Mouse (Mus musculus) adrenal gland, postnatal 14 days (tissue): ENCODE measurements around the gene Casp8. TPM values are rescaled to one million over a fixed set of nuclear protein-coding genes. Genes with fewer than 3 reads are reported as not detected.

ENCODE experiments used
- total RNA-seq: library from RNA; stranded (reverse); gene quantifications from 2 replicates; pipeline ENCODE4 v1.2.3, GENCODE M21; 2021

Gene Casp8
- total RNA-seq, 1 experiment from 2014 or later = 20.2 TPM

Other genes starting within 250 kb of the Casp8 start
- gene Fam126b, start 209.1 kb upstream of the Casp8 start, total RNA-seq = 51.3 and 53.5 TPM in 2 replicates
- gene Ndufb3, start 209.0 kb upstream of the Casp8 start, total RNA-seq = 224 and 254 TPM in 2 replicates
- 7.9 and 9.4 TPM in 2 replicates for gene Als2cr12, start 99.4 kb upstream of the Casp8 start, total RNA-seq
- 110 and 121 TPM in 2 replicates for gene Cflar, start 83.9 kb upstream of the Casp8 start, total RNA-seq
- gene Trak2, start 178.1 kb downstream of the Casp8 start, total RNA-seq = 44.5 and 55.7 TPM in 2 replicates
- 40.0 and 51.1 TPM in 2 replicates for gene Stradb, start 178.1 kb downstream of the Casp8 start, total RNA-seq